Mouse (Mus musculus) 3T3-L1 (cell line): ENCODE measurements at regions not wholly inside any gene's neighbourhood (a gene's known extent, or its start where the extent isn't known, plus 50 kb on each side); places are given as distances from the start of the nearest gene placed in this dataset.
A peak's percentile ranks its signal among the peaks of the same experiment; 100 is the strongest.

ENCODE experiments used
- DNase-seq: peaks from one replicate; pipeline ENCODE4 v3.0.0-alpha.2; 2015; ENCODE audit warnings: low read depth, low spot score

DNA sequence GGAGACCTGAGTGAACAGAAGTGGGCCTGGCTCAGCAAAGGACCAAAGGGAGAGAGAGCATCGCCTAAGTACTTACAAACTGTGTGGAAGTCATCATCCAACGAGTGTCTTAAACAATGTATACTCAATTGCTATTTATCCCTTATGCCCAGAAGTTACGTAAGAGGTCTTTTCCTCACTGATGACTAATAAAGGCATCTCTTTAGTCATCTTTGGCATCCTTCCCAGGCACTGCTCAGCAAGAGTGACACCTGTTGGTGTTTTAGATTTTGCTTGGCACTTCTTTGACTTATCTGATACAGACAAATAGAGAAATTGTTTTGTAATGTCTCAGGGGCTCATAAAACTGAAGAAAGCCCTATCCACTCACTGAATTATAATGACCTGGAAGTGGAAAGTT is 59.4 kb upstream of the Cenpw start:
- DNase-seq = peak; percentile 90

DNA sequence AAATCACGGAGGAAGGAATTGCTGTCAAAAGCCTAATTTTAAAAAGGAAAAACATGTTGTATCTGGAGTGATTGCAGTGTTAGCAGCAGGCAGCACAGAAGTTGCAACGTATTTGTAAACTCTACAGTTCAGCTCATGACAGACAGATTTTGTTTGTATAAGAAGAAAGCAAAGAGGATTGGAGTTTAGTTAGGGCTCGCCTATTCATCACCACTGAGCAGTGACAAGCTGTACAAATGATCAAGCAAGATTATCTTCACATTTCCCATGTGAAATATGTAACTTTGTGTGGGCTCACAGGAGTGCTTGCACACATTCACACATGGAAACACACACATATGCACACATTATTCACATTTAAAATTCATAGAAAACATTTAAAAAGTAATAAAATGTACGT is 57.5 kb upstream of the Cenpw start:
- no peak for DNase-seq
